Mouse (Mus musculus) lung, postnatal 0 days (tissue): ENCODE results near the gene Emd.

ENCODE experiments used
- CTCF ChIP-seq: IDR thresholded peaks from 2 replicates; pipeline ENCODE4 v1.5.1; 2016; ENCODE audit warnings: antibody characterized with exemption, mild to moderate bottlenecking
- EP300 ChIP-seq: IDR thresholded peaks from 2 replicates; pipeline ENCODE4 v1.6.1; 2016; ENCODE audit warnings: antibody characterized with exemption, mild to moderate bottlenecking, control low read depth

DNA sequence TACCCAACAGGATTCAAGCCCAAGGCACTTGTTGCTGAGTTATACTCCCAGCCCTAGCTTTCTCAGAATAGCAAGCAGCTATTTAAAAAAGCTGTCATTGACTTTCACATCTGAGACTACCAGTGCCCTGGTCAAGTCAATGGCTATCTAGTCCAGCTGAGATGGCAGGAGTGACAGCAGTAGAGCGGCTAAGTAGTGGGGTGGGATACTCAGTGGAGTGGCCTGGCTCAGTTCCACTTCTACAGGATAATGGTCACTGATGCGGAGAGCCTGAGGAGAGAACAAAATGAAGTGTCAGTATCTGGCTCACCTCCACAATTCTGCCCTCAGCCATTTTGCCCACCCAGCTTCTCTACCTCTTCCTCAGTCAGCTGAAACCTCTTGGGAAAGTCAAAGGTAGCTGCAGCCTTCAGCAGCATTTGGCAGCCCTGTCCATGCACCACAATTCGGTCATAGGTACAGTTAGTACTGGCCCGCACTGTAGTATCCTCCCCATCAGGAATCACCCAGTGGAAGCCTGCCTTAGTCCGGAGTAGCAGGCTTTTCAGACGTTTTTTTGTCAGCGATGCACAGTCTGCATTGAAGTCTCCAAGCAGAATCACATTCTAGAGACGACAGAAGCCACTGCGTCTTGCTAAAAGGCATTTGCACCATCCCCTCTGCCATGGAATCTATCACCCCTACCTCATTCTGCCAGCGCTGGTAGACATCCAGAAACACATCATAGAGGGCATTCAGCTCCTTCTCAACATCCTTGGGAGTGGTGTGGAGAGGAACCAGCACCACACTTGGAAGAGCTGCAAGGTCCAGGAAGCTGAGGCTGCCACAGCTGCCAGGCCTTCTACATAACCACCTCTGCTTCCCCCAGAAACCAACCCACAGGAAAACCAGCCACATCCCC lies 19.2 kb downstream of the Emd start:
- TF ChIP-seq CTCF (no peak), EP300 (no peak)
